Mouse (Mus musculus): Measurements from ENCODE around the gene Pebp1.
"Not testable (repeated sequence)": the region's sequence is repeated elsewhere in the genome, so short reads cannot be mapped to it uniquely, and the experiment has no call there.

Pebp1 gene

GRCm38 (mm10) chr5:117286831-117287822 is at the start of gene Pebp1:
Gene Pebp1 (minus strand): TSS chr5:117287625.
- DNase-seq (ENCODE audit: low read depth): peak; percentile 90

- DNase-seq (ENCODE audit: low read depth): no peak
Measured at GRCm38 (mm10) chr5:117330457-117330856, 43.0 kb upstream of the Pebp1 start.

DNA sequence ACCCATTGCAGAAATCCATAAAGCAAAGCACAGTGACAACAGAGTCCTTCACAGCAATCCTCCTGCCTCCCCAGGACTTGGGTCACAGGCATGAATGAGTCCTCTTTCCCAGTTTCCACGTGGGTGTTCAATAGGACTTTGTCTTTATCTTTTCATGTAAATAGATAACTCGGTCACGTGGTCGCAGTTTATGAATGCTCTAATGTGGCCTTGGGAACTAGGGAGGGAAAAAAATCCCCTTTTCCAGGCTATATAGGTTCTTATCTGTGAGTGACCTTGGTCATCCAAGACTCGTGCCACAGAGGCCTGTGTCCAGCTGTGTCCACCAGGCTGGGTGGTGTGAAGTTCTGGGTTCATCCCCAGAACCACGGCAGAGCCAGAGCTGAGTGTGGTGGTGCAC is 39.0 kb upstream of the Pebp1 start:
- no peak for DNase-seq (ENCODE audit: low read depth)

- DNase-seq (ENCODE audit: low read depth): no peak
Measured at GRCm38 (mm10) chr5:117323751-117324150, 36.3 kb upstream of the Pebp1 start.

GRCm38 (mm10) chr5:117318741-117319629 is 31.6 kb upstream of the Pebp1 start, which contains the start of gene Vsig10:
Gene Vsig10 (plus strand): TSS chr5:117319083.
- peak; percentile 31 for DNase-seq (ENCODE audit: low read depth)

- DNase-seq (ENCODE audit: low read depth): no peak
Measured at GRCm38 (mm10) chr5:117314587-117315428, 27.4 kb upstream of the Pebp1 start.

DNA sequence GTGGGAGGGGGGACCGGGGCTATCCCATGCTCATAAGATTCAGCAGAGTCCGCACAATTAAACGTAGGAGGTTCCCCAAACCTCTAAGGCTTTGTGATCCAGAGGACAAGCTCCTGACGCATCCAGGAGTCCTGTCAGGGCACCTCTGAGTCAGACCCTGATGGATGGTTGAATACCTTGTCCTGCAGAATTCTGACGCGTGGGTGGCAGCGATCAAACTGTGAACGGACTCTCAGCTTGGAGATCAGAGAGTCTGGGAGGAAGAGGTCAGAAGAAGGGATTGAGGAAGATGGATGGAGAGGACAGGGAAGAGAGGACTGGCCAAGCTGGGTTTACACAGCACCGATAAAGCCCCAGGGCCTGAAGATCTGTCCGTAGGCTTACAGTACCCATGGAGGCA is 26.5 kb upstream of the Pebp1 start:
- no peak for DNase-seq (ENCODE audit: low read depth)

- DNase-seq (ENCODE audit: low read depth): no peak
Measured at GRCm38 (mm10) chr5:117313420-117313819, 26.0 kb upstream of the Pebp1 start.

DNA sequence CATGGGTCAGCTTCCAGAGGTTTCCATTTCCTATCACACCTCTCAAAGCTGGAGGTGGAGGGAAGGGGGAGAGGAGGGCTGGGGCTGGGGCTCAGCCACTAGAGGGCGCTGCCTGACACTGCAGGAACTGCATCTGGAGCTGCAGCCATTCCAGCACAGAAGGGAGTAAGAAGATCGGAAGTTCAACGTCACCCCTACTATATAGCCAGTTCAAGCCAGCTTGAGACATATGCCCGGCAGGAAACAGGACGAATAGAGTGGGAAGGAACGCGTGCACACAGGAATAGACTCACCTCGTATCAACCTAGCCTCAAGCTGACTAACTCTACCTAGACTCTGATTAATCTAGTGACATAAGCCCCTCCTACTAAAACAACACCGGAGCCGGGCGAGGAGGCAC is 20.3 kb upstream of the Pebp1 start:
- peak; percentile 61 for DNase-seq (ENCODE audit: low read depth)

DNA sequence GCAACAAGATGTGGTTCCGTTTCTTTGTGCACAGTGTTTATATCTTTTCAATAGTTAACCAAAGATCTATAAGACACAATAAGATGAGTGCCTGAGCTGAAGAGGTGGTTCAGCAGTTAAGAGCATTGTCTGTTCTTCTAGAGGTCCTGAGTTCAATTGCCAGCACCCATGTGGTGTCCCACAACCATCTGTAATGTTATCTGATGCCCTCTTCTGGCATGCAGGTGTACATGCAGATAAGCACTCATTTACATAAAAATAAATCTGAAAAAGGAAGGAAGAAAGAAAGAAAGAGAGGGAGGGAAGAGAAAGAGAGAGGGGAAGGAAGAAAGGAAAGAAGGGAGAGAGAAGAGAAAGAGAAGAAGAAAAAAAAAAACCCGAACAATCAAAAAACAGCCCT is 19.4 kb upstream of the Pebp1 start:
- DNase-seq (ENCODE audit: low read depth): no peak

DNA sequence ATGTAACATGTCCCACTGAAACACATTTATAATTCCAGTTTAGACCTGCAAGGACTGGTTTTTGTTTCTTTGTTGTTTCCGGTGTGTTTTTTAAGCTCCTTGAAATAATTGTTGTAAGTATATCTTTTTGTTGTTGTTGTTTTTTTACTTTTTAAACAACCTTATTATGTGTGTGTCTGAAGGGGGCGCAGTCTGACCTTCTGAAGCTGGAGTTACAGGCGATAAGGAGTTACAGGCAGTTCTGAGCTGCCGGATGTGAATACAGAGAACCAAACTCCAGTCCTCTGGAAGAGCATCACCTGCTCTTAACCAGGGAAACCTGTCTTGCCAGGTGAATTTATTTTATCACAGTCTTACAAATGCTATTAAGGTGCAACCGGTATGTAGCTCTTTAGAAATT is 18.3 kb upstream of the Pebp1 start:
- no peak for DNase-seq (ENCODE audit: low read depth)

- DNase-seq (ENCODE audit: low read depth): peak; percentile 65
Measured at GRCm38 (mm10) chr5:117304947-117305346, 17.5 kb upstream of the Pebp1 start.

GRCm38 (mm10) chr5:117303691-117304579 is 16.5 kb upstream of the Pebp1 start:
- no peak for DNase-seq (ENCODE audit: low read depth)

GRCm38 (mm10) chr5:117302899-117303298 is 15.5 kb upstream of the Pebp1 start:
- no peak for DNase-seq (ENCODE audit: low read depth)

DNA sequence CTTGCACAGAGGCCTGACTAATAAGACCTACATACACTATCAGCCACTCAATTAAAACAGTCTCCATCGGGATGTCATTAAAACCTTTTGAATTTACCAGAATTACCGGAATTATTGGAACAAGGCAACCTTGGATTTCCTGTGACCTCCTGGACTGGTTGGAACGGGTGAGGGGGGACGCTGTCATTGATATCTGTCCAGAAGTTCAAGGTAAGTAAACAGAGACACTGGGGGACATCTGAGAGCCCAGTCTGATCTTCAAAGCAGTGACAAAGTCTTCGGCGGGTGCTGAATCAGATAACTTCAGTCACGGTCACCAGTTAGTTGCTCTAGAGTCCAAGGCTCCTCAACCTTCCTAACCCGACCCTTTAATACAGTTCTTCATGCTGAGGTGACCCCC is 7.6 kb upstream of the Pebp1 start:
- DNase-seq (ENCODE audit: low read depth): no peak

DNA sequence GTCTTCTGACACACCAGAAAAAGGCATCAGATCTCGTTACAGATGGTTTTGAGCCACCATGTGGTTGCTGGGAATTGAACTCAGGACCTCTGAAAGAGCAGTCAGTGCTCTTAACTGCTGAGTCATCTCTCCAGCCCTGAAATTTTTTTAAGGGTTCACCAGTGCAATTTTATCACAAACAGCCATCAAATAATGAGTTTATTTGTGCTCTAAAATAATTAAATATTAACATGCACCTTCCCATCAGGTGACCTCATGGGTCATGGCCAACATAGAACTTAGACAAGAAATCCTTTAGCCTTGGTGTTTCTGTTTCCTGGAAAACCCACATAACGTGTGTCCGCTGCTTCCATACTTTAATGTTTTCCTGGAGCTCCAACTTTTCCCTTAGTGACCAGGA is 6.4 kb upstream of the Pebp1 start:
- DNase-seq (ENCODE audit: low read depth): not testable (repeated sequence)

- DNase-seq (ENCODE audit: low read depth): no peak
Measured at GRCm38 (mm10) chr5:117292547-117292946, 5.1 kb upstream of the Pebp1 start.

- no peak for DNase-seq (ENCODE audit: low read depth)
Measured at GRCm38 (mm10) chr5:117291312-117291711, 3.9 kb upstream of the Pebp1 start.

GRCm38 (mm10) chr5:117290081-117290480 is 2.7 kb upstream of the Pebp1 start:
- no peak for DNase-seq (ENCODE audit: low read depth)

- DNase-seq (ENCODE audit: low read depth): no peak
Measured at GRCm38 (mm10) chr5:117289646-117290045, 2.2 kb upstream of the Pebp1 start.

GRCm38 (mm10) chr5:117286286-117286685 is 1.1 kb downstream of the Pebp1 start:
- DNase-seq (ENCODE audit: low read depth): no peak
